Mouse (Mus musculus) midbrain, embryonic 11.5 days (tissue): ENCODE measurements at regions not wholly inside any gene's neighbourhood (a gene's known extent, or its start where the extent isn't known, plus 50 kb on each side); places are given as distances from the start of the nearest gene placed in this dataset.

Experiments used
- ATAC-seq: fragments of 200-750 bp; cut with Nextera tagmentation; 2 replicates; pipeline ENCODE4 v1.8.0; 2017; ENCODE audit warnings: moderate TSS enrichment, moderate library complexity; ENCODE audit not compliant: low FRiP score
- DNase-seq: peaks from one replicate; pipeline ENCODE4 v3.0.0; 2015; ENCODE audit warnings: low spot score; ENCODE audit errors: missing footprints
- H3K27ac ChIP-seq: fragments of 300-500 bp; sonication (generic); 2 replicates; pipeline ENCODE4 v1.5.1; 2014; ENCODE audit warnings: low read depth, low read length
- H3K27me3 ChIP-seq: fragments of 300-500 bp; sonication (generic); 2 replicates; pipeline ENCODE4 v1.6.1; 2014; ENCODE audit warnings: mild to moderate bottlenecking, low read length, moderate library complexity, mixed read lengths; ENCODE audit not compliant: control insufficient read depth, insufficient read depth
- H3K36me3 ChIP-seq: fragments of 300-500 bp; sonication (generic); 2 replicates; pipeline ENCODE4 v1.6.1; 2014; ENCODE audit warnings: mild to moderate bottlenecking, low read length, moderate library complexity, mixed read lengths; ENCODE audit not compliant: control insufficient read depth, insufficient read depth
- H3K4me1 ChIP-seq: fragments of 300-500 bp; sonication (generic); 2 replicates; pipeline ENCODE4 v1.6.1; 2014; ENCODE audit warnings: low read length; ENCODE audit not compliant: control insufficient read depth, insufficient read depth
- H3K4me2 ChIP-seq: fragments of 300-500 bp; sonication (generic); 2 replicates; pipeline ENCODE4 v1.6.1; 2014; ENCODE audit warnings: mild to moderate bottlenecking, moderate library complexity
- H3K4me3 ChIP-seq: fragments of 300-500 bp; sonication (generic); 2 replicates; pipeline ENCODE4 v1.5.1; 2014; ENCODE audit warnings: low read depth, low read length
- H3K9ac ChIP-seq: fragments of 300-500 bp; sonication (generic); 2 replicates; pipeline ENCODE4 v1.6.1; 2014; ENCODE audit warnings: low read length
- H3K9me3 ChIP-seq: fragments of 300-500 bp; sonication (generic); 2 replicates; pipeline ENCODE4 v1.6.1; 2016; ENCODE audit warnings: low read length; ENCODE audit not compliant: control insufficient read depth
- WGBS: fragments of 180-500 bp; shearing (Covaris S2); extraction: QIAGEN DNeasy Blood & Tissue Kit; methylation state at CpG from one replicate; pipeline ENCODE4 v1.1.7; 2014; 5-methylcytosine and 5-hydroxymethylcytosine counted together

GRCm38 (mm10) chr4:55767133-55767532 lies 234.9 kb upstream of the Klf4 start:
- WGBS, result 90% methylated on average over 4 of the region's 4 CpGs
- no peaks in the 10 kb centered on the region for H3K4me1 ChIP-seq
- H3K4me3 ChIP-seq, result no peak overlapping the region
- no peak overlapping the region for H3K4me2 ChIP-seq
- no peaks in the 10 kb centered on the region for H3K9me3 ChIP-seq
- ATAC-seq, result no peak
- H3K9ac ChIP-seq, result no peak overlapping the region
- H3K36me3 ChIP-seq, result no peaks in the 10 kb centered on the region
- no peak for DNase-seq
- H3K27me3 ChIP-seq, result no peaks in the 10 kb centered on the region
- H3K27ac ChIP-seq, result no peak overlapping the region

GRCm38 (mm10) chr4:55765780-55766179 lies 233.5 kb upstream of the Klf4 start:
- no peak overlapping the region for H3K4me3 ChIP-seq
- no peak overlapping the region for H3K4me2 ChIP-seq
- DNase-seq (no peak), ATAC-seq (no peak)
- no peak overlapping the region for H3K27ac ChIP-seq
- H3K9ac ChIP-seq, result no peak overlapping the region
- 94% methylated on average over 2 of the region's 2 CpGs for WGBS
- no peaks in the 10 kb centered on the region for H3K27me3 ChIP-seq
- H3K4me1 ChIP-seq, result no peaks in the 10 kb centered on the region
- H3K9me3 ChIP-seq, result no peaks in the 10 kb centered on the region
- no peaks in the 10 kb centered on the region for H3K36me3 ChIP-seq

GRCm38 (mm10) chr4:55763112-55763511 lies 230.8 kb upstream of the Klf4 start:
- Histone ChIP-seq H3K4me1 (no peaks in the 10 kb centered on the region), H3K36me3 (no peaks in the 10 kb centered on the region), H3K9ac (no peak overlapping the region), H3K4me3 (no peak overlapping the region), H3K9me3 (no peaks in the 10 kb centered on the region), H3K27me3 (no peaks in the 10 kb centered on the region), H3K27ac (no peak overlapping the region), H3K4me2 (no peak overlapping the region)
- DNase-seq (no peak), ATAC-seq (no peak)
- 85% methylated on average over 6 of the region's 6 CpGs for WGBS

GRCm38 (mm10) chr4:55762389-55762788 lies 230.1 kb upstream of the Klf4 start:
- Histone ChIP-seq H3K27me3 (no peaks in the 10 kb centered on the region), H3K27ac (no peak overlapping the region), H3K4me2 (no peak overlapping the region), H3K4me3 (no peak overlapping the region), H3K4me1 (peaks cover 2% of the 10 kb centered on the region; the same call in 1 of the 2 replicates), H3K9ac (no peak overlapping the region), H3K9me3 (no peaks in the 10 kb centered on the region), H3K36me3 (no peaks in the 10 kb centered on the region)
- no peak for DNase-seq
- ATAC-seq, result no peak
- WGBS, result 86% methylated on average over 4 of the region's 4 CpGs

GRCm38 (mm10) chr4:55757148-55757927 lies 225.1 kb upstream of the Klf4 start:
- Histone ChIP-seq H3K4me1 (peaks cover 5% of the 10 kb centered on the region; the same call in 1 of the 2 replicates), H3K27ac (no peak overlapping the region), H3K9ac (no peak overlapping the region), H3K36me3 (no peaks in the 10 kb centered on the region), H3K27me3 (no peaks in the 10 kb centered on the region), H3K4me2 (peak overlapping the region; percentile 20; the same call in 1 of the 2 replicates), H3K9me3 (no peaks in the 10 kb centered on the region), H3K4me3 (no peak overlapping the region)
- ATAC-seq, result peak; percentile 82
- 27% methylated on average over 15 of the region's 15 CpGs for WGBS
- peak; percentile 85 for DNase-seq

- H3K27ac ChIP-seq, result no peak overlapping the region
- DNase-seq (peak; percentile 82), ATAC-seq (peak; percentile 46; the same call in 1 of the 2 replicates)
Measured at GRCm38 (mm10) chr4:55749949-55750600, 217.8 kb upstream of the Klf4 start.

GRCm38 (mm10) chr4:55741355-55741754 lies 209.1 kb upstream of the Klf4 start:
- WGBS, result 95% methylated on average over 8 of the region's 8 CpGs
- no peak overlapping the region for H3K4me2 ChIP-seq

More at GRCm38 (mm10) chr4:55749949-55750600, 217.8 kb upstream of the Klf4 start:
- Histone ChIP-seq H3K4me2 (no peak overlapping the region), H3K9ac (no peak overlapping the region), H3K4me1 (no peaks in the 10 kb centered on the region), H3K36me3 (no peaks in the 10 kb centered on the region), H3K27me3 (no peaks in the 10 kb centered on the region), H3K9me3 (no peaks in the 10 kb centered on the region), H3K4me3 (no peak overlapping the region)
- WGBS, result 73% methylated on average over 20 of the region's 20 CpGs

GRCm38 (mm10) chr4:55740062-55740461 lies 207.8 kb upstream of the Klf4 start:
- Histone ChIP-seq H3K9ac (no peak overlapping the region), H3K9me3 (no peaks in the 10 kb centered on the region), H3K4me2 (no peak overlapping the region), H3K4me1 (no peaks in the 10 kb centered on the region), H3K27ac (no peak overlapping the region), H3K27me3 (no peaks in the 10 kb centered on the region), H3K4me3 (no peak overlapping the region), H3K36me3 (no peaks in the 10 kb centered on the region)
- DNase-seq (no peak), ATAC-seq (no peak)
- 93% methylated on average over 15 of the region's 15 CpGs for WGBS

More at GRCm38 (mm10) chr4:55741355-55741754, 209.1 kb upstream of the Klf4 start:
- no peaks in the 10 kb centered on the region for H3K27me3 ChIP-seq
- H3K4me3 ChIP-seq, result no peak overlapping the region
- no peaks in the 10 kb centered on the region for H3K36me3 ChIP-seq
- H3K9me3 ChIP-seq, result no peaks in the 10 kb centered on the region
- no peaks in the 10 kb centered on the region for H3K4me1 ChIP-seq
- ATAC-seq (no peak), DNase-seq (no peak)
- H3K27ac ChIP-seq, result no peak overlapping the region
- H3K9ac ChIP-seq, result no peak overlapping the region

GRCm38 (mm10) chr4:55738714-55739113 lies 206.4 kb upstream of the Klf4 start:
- Histone ChIP-seq H3K27ac (no peak overlapping the region), H3K4me2 (no peak overlapping the region), H3K9me3 (no peaks in the 10 kb centered on the region), H3K4me3 (no peak overlapping the region), H3K27me3 (no peaks in the 10 kb centered on the region), H3K4me1 (no peaks in the 10 kb centered on the region), H3K9ac (no peak overlapping the region), H3K36me3 (no peaks in the 10 kb centered on the region)
- WGBS, result 97% methylated on average over 1 of the region's 1 CpGs
- ATAC-seq (no peak), DNase-seq (no peak)
